Mouse (Mus musculus): Measurements from ENCODE around the gene G2e3.

Gene G2e3

DNA sequence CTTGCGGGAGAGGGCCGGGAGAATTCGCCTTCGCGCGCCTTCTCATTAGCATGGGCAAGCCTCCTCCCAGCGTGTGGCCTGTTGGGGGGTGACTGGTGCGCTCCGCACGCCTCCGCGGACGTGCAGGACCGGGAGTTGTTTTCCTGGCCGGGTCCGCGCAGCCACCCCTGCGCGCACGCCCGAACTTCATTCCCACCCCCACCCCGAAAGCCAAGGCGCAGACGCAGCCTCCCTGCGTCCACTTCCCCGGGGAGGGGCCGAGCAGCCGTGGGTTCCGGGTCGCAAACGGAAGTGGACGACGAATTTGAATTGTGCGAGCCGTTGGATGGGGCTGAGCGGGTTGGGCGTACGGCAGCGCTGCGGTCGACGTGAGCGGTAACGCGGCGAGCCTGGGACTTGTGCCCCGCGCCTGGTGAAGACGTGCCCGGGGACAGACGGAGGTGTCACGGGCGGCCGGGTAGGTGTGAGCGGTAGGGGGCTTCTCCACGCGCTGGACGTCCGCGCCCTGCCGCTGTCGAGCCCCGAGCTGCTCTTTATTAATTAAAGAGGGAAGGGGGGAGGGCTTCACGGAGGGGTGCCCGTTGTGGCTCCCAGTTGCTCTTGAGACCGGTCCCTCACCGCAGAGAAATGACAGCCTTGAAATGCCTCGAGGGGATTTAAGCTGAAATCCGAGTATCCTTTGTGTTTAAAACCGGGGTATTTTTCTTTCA is at the start of gene G2e3:
Gene G2e3 (plus strand): TSS at position 74 of the 710 bp plus-strand sequence.
- DNase-seq (ENCODE audit: low spot score) = peak; percentile 90

DNA sequence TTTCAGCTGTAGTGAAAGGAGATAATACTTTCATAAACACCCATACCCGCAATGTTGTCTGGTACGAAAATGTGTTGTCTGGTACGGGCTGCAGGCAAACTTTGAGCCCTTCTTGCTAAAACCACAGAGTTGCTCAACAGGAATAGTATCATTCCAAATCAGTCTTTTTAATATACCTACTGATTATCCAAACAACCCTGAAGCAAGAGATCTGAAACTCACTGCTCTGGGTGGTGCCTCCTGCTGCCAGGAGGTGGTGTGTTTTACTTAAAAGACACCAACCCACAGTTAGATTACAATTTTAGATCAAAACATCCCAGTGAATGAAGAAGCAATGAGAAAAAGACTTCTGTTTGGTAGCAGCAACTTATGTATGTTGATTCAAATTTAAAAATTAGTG is 24.3 kb upstream of the G2e3 start:
- DNase-seq (ENCODE audit: low spot score) = no peak

DNA sequence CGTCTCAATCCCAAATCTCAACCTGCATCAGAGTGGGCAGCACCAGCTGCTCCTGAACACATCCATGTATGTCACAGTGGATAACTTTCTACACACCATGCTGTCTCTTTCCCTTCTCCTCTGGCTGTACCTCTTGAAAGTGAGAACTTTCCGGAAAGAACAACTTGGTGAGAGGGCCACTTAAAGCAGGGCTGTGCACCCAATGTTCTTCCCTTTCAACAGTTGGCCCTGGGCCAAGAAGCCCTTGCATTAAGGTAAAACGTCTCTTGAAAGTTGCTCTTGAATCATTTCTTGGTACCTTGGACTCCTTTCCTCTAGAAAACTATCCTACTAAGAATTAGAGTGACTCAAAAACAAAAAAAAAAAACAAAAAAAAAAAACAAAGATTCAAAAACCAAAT is 21.0 kb upstream of the G2e3 start:
- peak; percentile 10 for DNase-seq (ENCODE audit: low spot score)

DNA sequence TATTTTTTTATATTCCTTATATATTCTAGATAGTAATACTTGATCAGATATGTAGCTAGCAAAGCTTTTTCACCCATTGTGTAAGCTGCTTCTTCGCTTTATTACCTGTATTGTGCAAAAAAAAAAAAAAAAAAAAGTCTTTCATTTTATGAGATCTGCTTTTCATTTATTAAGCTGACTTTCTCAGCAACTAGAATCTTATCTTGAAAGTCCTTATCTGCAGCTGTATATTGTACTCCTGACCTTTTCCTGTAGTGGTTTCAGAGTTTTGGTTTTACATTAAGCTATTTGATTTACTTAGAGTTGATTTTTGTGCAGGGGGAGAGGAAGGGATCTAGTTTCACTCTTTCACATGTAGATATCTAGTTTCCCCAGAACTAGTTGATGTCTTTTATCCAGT is 10.8 kb upstream of the G2e3 start:
- no peak for DNase-seq (ENCODE audit: low spot score)

DNA sequence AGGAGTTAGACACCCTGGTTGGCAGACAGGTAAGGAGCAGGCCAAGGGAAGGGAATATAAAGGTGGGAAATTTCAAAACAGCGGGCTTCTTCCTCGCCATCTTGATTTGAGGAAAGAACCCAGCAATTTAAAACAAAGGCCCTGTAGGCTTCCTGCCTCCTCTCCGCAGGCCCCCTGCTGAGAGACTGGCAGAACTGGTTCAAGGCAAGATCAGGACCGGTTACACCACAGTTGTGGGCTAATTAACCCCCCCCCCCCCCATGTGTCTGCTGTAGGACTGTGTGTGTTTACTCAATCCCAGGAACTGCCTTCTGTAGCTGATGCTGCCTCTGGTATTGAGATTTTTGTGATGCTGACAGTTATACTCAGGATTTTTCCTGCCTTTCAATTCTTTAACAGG is 1.7 kb upstream of the G2e3 start:
- peak; percentile 21 for DNase-seq (ENCODE audit: low spot score)

DNA sequence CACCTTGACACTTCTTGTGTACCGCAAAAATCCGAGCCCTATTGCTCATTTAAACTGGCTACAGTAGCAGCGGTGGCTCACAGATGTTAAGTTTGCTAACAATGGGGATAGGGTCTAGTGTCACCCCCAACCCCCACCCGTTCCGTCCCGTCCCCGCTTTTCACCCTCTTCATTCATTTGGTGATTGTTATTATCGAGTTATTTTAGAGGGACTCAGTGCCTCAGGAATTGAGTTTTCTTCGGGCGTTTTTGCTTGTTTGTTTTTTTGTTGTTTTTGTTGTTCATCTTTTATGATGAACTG is 787 bp downstream of the G2e3 start:
- no peak for DNase-seq (ENCODE audit: low spot score)

DNA sequence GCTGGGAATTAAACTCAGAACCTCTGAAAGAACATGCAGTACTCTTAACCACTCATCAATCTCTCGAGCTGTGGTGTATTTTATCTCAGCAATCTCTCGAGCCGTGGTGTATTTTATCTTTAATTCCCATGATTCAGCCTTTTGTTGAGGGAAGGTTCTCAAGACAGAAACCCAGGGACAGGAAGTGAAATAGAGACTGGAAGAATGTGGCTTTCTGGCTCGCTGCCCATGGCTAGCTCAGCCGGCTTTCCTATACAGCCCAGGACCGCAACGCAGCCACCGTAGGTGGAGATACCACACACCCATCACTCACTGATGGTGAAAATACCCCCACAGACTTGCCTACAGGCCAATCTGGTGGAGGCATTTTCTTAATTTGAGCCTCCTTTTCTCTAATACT is 7.4 kb downstream of the G2e3 start:
- DNase-seq (ENCODE audit: low spot score) = no peak

DNA sequence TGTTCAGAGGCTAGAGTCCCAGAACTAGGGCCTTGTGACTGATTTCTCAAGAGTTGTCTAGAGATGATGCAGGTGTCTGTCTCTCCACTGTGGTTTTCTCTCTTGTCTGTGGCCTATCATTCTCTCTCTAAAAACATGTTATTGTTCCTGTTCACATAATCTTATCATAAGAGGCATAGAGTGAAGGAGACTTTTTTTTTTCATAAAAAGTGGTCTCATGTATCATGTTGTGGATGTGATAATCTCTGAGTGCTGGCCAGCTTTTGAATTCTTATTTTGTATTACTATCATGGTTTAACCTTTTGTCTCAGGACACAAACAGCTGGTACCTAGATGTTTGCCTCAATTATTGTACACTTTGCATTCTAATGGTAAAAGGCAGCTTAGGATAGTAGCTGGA is 13.4 kb downstream of the G2e3 start:
- DNase-seq (ENCODE audit: low spot score) = no peak

DNA sequence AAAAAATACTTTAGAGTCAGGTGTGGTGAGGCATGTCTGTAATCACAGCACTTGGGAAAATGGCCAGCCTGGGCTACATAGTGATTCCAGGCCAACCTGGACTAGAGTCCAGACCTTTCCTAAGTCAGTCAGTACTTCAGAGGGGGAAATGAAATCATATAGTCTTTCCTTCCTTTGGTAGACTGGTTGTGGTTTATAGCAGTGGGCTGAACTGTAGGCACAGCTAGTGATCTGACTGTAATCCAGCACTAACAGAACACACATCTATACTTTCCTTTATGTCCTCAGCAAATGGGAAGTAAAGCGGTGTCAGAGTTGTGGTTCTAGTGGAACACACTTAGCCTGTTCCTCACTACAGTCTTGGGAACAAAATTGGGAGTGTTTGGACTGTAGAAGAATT is 15.0 kb downstream of the G2e3 start:
- no peak for DNase-seq (ENCODE audit: low spot score)

DNA sequence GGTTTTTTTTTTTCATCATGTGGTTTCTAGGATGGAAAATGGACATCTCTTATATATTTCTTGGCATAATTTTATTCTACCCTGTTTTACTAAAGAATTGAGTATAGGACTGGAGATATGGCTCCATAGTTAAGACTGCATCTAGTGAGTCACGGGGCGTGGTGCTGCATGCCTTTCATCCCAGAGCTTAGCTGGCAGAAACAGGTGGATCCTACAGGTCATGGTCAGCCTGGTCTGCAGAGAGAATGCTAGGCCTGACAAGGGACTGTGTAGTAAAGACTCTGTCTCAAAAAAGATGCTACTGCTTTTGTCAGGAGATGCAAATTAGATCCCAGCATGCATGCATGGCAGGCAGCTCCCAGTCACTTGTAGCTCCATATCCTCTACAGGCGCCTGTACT is 20.6 kb downstream of the G2e3 start:
- no peak for DNase-seq (ENCODE audit: low spot score)

DNA sequence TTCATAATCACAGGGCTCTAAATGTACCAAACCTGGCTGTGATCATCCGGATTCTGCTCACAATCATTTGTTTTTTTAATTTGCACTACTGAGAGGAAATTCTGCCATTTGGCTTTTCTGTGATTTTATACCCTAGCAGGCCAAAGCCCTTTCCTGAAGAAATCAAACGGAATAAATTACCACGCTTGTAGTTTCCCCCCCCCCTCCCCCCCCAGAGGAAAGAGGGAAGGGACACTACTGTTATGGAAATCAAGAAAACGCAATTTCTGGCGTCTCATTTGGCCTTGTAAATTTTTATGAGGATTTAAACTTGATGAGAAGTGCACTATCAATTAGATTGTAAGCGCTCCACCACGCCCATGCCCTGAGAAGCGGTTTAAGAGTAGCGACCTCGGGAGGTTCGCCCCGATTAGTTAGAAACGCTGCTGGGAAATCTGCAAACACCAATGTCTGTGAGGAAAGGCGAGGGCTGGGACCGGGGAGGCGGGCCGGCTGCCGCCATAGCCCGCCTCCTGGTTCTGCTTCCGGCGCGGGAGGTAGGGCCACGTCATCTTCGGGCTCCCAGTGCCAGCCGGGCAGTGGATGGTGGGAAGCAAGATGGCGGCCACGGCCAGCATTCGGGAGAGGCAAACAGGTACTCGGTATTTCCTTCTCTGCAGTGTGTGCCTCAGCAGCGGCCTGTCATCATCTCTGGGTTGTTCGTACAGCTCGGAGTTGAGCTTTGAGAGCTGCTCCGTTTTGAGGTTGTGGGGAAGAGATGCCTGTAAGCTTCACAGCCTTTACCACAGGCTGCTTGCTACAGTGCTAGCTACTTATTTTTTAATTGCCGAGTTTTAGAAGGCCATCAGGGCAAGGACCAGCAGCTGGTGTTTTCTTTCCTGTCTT is 29.4 kb downstream of the G2e3 start, which contains the start of gene Scfd1:
Gene Scfd1 (plus strand): TSS at position 508 of the 885 bp plus-strand sequence.
- peak; percentile 94 for DNase-seq (ENCODE audit: low spot score)

DNA sequence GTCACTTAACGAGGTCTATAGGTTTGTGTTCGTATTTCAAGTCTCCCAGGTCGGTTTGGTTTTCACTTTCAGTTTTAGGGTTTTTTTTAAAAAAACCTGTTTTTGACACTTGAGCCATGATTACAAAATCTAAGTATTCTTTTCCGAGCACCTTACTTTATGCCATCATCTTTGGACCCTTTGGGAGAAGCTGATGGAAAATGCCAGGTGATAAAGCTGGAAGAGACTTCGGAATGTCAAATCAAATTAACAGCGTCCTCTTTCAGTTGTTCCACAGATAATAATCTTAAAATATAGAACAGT is 30.0 kb downstream of the G2e3 start:
- DNase-seq (ENCODE audit: low spot score) = no peak

DNA sequence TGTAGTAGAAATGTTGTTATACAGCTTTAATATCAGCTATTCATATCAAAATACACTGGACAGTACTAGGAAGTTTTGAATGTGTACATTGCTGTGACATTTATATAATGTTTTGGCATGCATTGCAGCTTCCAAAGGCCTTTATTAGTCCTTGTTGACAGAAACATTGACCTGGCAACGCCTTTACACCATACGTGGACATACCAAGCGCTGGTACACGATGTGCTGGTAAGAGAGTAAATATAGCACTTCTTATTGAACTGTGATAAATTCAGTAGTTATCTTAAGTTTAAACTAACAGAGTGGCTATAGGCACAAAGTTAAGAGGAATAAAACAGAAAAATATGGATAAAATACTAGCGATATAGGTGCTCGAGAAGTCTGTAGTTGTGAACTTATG is 52.0 kb downstream of the G2e3 start:
- DNase-seq (ENCODE audit: low spot score) = no peak

DNA sequence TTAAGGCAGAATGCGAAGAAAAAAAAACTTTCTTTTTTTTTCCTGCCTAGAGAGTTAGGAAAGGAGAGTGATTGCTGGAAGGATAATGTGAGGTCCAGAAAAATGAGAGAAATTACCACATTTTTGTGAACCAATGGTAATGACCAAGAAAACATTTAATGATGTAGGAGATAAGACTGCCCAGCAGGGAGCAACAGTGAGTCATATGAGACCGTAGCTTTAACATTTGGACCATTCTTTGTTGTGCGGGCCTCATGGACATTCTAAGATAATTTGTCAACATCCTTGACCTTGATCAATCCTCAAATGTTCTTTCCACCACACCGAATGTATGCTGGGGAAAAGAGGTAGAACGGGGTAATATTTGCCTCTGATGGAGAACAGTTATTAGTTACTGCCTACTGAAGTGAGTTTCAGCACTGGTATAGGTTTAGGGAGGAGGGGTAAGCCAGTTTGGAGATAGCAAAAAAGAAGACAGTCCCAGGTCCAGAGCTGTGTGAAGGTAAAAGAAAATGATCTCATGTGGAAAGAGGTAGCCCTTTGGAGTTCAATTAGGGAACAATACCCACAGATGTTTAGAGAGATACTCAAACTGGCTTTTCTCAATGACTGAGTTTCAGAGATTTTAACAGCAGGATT is 54.3 kb downstream of the G2e3 start:
- no peak for DNase-seq (ENCODE audit: low spot score)

DNA sequence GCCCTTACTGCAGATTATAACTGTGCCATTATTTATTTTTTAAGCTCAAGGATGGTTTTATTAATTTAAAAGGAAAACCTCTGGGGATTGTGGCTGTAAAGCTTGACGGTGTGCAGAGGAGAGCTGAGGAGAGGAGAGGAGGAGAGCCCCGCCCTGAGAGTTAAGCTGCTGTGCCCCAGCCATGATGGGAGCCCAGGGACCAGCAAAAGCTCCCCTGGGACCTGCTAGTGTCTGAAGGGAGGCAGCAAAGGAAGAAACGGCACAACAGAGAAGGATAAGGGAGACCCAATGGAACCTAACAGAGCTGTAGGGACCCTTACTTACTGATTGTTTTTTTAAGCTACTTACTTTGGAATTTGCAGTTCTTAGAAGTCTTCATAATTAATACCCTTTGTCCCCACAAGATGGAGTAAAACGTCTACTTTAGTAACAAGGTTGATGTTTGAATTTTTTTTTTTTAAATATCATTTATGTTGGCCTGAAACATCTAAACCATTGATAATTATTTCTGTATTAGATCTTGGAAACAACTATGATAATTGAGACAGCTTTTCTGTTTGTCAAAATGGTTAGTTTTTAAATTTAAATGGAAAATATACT is 56.2 kb downstream of the G2e3 start:
- DNase-seq (ENCODE audit: low spot score) = no peak

DNA sequence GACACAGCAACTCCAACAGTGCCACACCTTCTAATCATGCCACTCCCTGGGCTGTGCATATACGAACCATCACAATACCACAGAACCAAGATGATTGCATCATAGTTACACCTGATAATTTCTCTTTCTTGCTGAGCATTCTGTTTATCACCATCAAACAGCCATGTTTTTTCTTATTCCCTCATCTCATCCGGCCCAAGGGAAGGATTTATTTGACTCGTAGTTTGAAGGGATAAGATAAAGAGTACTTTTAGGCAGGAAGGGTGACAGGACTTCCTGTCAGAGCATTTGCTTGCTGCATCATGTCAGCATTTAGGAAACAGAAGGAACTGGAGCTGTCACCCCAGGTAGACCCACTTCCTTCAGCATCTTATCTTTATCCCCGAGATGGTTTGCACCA is 63.5 kb downstream of the G2e3 start:
- no peak for DNase-seq (ENCODE audit: low spot score)

Measured in lung, postnatal 25 days (tissue).